Mouse (Mus musculus) bone marrow macrophage, adult 2 months (primary cell): Measurements from ENCODE around the gene Acot8.

Experiments
- CTCF ChIP-seq: IDR thresholded peaks from 2 replicates; pipeline ENCODE4 v1.5.1; 2012; ENCODE audit warnings: low read depth, mild to moderate bottlenecking, low read length, moderate library complexity
- POLR2A ChIP-seq: IDR thresholded peaks from 2 replicates; pipeline ENCODE4 v1.6.1; 2012; ENCODE audit warnings: mild to moderate bottlenecking, low read depth, low read length, borderline replicate concordance

DNA sequence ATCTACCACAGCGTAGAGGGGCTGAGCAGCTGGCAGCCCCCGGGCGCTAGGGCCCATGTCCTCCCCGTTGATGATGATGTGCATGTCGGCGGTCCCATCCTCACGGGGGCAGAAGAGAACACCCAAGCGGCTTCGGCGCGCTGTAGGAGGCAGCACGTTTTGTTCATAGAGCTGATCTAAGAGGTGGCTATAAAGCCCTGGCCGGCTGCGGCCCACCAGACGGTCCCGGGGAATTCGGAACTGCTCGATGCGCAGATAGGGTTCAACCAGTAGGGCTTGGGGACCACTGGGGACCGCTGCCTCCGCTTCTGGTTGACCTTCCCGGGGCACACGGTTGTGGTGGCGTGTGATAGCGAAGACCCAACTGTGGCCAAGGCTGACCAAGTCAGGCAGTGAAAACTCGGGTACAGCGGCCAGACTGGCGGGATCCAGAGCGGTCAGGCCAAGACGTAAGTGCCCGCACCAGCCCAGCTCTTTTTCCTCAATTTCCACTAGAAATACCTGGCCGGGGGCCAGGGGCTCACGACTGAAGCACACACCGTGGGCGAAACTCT is 28.1 kb upstream of the Acot8 start, which contains the start of gene Ctsa:
- TF ChIP-seq POLR2A: no peak
- no peak for TF ChIP-seq CTCF
